Mouse (Mus musculus) CH12.LX (cell line): ENCODE measurements at regions not wholly inside any gene's neighbourhood (a gene's known extent, or its start where the extent isn't known, plus 50 kb on each side); places are given as distances from the start of the nearest gene placed in this dataset.

Experiments used
- DNase-seq: peaks from one replicate; pipeline ENCODE4 v3.0.0-alpha.2; 2013; ENCODE audit errors: extremely low read depth
- H3K27ac ChIP-seq: 2 replicates; pipeline ENCODE4 v1.5.1; 2012; ENCODE audit warnings: low read depth, mild to moderate bottlenecking, control low read depth, moderate library complexity; ENCODE audit not compliant: insufficient read depth
- H3K27me3 ChIP-seq: replicated peaks from 2 replicates; pipeline ENCODE3; 2012; ENCODE audit warnings: inconsistent platforms
- H3K36me3 ChIP-seq, 2 experiments: replicated peaks in 1 of 2; 2 replicates each; pipeline versions ENCODE3 to v1.6.1; 2012; ENCODE audit warnings: inconsistent platforms in 1 of 2, low read length in 1 of 2, mild to moderate bottlenecking in 1 of 2, mixed read lengths in 1 of 2, moderate library complexity in 1 of 2; ENCODE audit not compliant: control insufficient read depth in 1 of 2, insufficient read depth in 1 of 2
- H3K4me1 ChIP-seq, 2 experiments: 2 replicates each; pipeline ENCODE4 v1.6.1; 2012; ENCODE audit warnings: inconsistent platforms in 1 of 2, moderate library complexity in 1 of 2; ENCODE audit not compliant: insufficient read depth in 2 of 2, control insufficient read depth in 1 of 2
- H3K4me2 ChIP-seq: 2 replicates; pipeline ENCODE4 v1.6.1; 2012; ENCODE audit warnings: low read depth, mild to moderate bottlenecking, control low read depth; ENCODE audit not compliant: poor library complexity, insufficient read depth, severe bottlenecking
- H3K4me3 ChIP-seq, 3 experiments: fragments of 150-350 bp in 1 of 3; sonication (generic) in 1 of 3; replicated peaks in 1 of 3; 2 replicates each; pipeline versions ENCODE3 to v1.5.1; 2011 to 2012; ENCODE audit warnings: low read depth in 2 of 3, low read length in 2 of 3, mild to moderate bottlenecking in 2 of 3, moderate library complexity in 2 of 3, control low read depth in 1 of 3, improper control_type of control experiment in 1 of 3, inconsistent platforms in 1 of 3, mixed read lengths in 1 of 3; ENCODE audit not compliant: poor library complexity in 1 of 3
- H3K79me2 ChIP-seq: replicated peaks from 2 replicates; pipeline ENCODE4 v1.6.1; 2012; ENCODE audit warnings: mild to moderate bottlenecking, moderate library complexity; ENCODE audit not compliant: control insufficient read depth, poor library complexity, insufficient read depth, severe bottlenecking; ENCODE audit errors: extremely low read depth
- H3K9ac ChIP-seq: 2 replicates; pipeline ENCODE4 v1.6.1; 2012; ENCODE audit warnings: low read depth, mild to moderate bottlenecking, control low read depth, moderate library complexity; ENCODE audit not compliant: insufficient read depth
- H3K9me3 ChIP-seq: replicated peaks from 2 replicates; pipeline ENCODE3; 2012; ENCODE audit warnings: low read length, inconsistent platforms, mixed read lengths
- CHD2 ChIP-seq: IDR thresholded peaks from 2 replicates; pipeline ENCODE4 v1.6.1; 2011; ENCODE audit warnings: low read length, improper control_type of control experiment
- CTCF ChIP-seq, 2 experiments: IDR thresholded peaks in 1 of 2; conservative IDR thresholded peaks in 1 of 2; 2 replicates each; pipeline ENCODE4 v1.5.1; 2011 to 2012; ENCODE audit warnings: low read depth in 2 of 2, low read length in 2 of 2, improper control_type of control experiment in 1 of 2, inconsistent platforms in 1 of 2, mild to moderate bottlenecking in 1 of 2, moderate library complexity in 1 of 2
- GABPA ChIP-seq: IDR thresholded peaks from 2 replicates; pipeline ENCODE4 v1.6.1; 2012; ENCODE audit warnings: low read depth, low read length, improper control_type of control experiment, inconsistent platforms; ENCODE audit not compliant: insufficient replicate concordance
- JUN ChIP-seq: IDR thresholded peaks from 2 replicates; pipeline ENCODE4 v1.6.1; 2011; ENCODE audit warnings: low read depth, mild to moderate bottlenecking, low read length, improper control_type of control experiment, moderate library complexity; ENCODE audit not compliant: insufficient read depth
- KAT2A ChIP-seq: IDR thresholded peaks from 2 replicates; pipeline ENCODE4 v1.6.1; 2012; ENCODE audit warnings: low read length, improper control_type of control experiment, inconsistent platforms; ENCODE audit not compliant: insufficient replicate concordance
- MXI1 ChIP-seq: IDR thresholded peaks from 2 replicates; pipeline ENCODE4 v1.6.1; 2011; ENCODE audit warnings: mild to moderate bottlenecking, low read depth, low read length, improper control_type of control experiment
- NELFE ChIP-seq: IDR thresholded peaks from 2 replicates; pipeline ENCODE4 v1.6.1; 2011; ENCODE audit warnings: low read depth, low read length, improper control_type of control experiment
- RCOR1 ChIP-seq: conservative IDR thresholded peaks from 2 replicates; pipeline ENCODE4 v1.6.1; 2012; ENCODE audit warnings: low read depth, mild to moderate bottlenecking, inconsistent platforms, low read length, improper control_type of control experiment
- SIN3A ChIP-seq: IDR thresholded peaks from 2 replicates; pipeline ENCODE4 v1.6.1; 2012; ENCODE audit warnings: low read length, improper control_type of control experiment, inconsistent platforms
- TCF12 ChIP-seq: IDR thresholded peaks from 2 replicates; pipeline ENCODE4 v1.6.1; 2014; ENCODE audit warnings: low read depth, mild to moderate bottlenecking, inconsistent platforms, low read length, improper control_type of control experiment
- ZKSCAN1 ChIP-seq: IDR thresholded peaks from 2 replicates; pipeline ENCODE4 v1.6.1; 2012; ENCODE audit warnings: low read depth, inconsistent platforms, low read length, improper control_type of control experiment, borderline replicate concordance
- ZMIZ1 ChIP-seq: IDR thresholded peaks from 2 replicates; pipeline ENCODE4 v1.6.1; 2012; ENCODE audit warnings: low read depth, mild to moderate bottlenecking, inconsistent platforms, low read length, improper control_type of control experiment
- ZNF384 ChIP-seq: IDR thresholded peaks from 2 replicates; pipeline ENCODE4 v1.6.1; 2012; ENCODE audit warnings: low read depth, low read length, improper control_type of control experiment, inconsistent platforms
- dilution Hi-C: fragments of 300-500 bp; cut with MboI; formaldehyde crosslinking; loops from 2 replicates; pipeline ENCODE4 v1.14.3; 2020; ENCODE audit warnings: low sequenced_read_pairs; ENCODE audit not compliant: extremely low pct_unique_long_range_greater_than_20kb, extremely low pct_ligation_motif_present
- in situ Hi-C: fragments of 300-500 bp; cut with MboI; formaldehyde crosslinking; loops from 3 replicates; pipeline ENCODE4 v1.14.3; 2019; ENCODE audit warnings: low sequenced_read_pairs, low pct_ligation_motif_present, low pct_unique_long_range_greater_than_20kb, mixed read lengths

GRCm38 (mm10) chr15:51730805-51731412, 2153.8 kb upstream of the Gm7489 start (continued):
- TF ChIP-seq RCOR1 (no peak), TCF12 (peak; percentile 7; the same call in 1 of the 2 replicates), CTCF (conservative IDR thresholded peaks at IDR 0.05 in 1 of 2, IDR thresholded peaks at IDR 0.05 in 1 of 2; ENCODE audit: low read depth in 2 of 2, low read length in 2 of 2) (no peak), ZKSCAN1 (no peak), MXI1 (no peak), GABPA (no peak), NELFE (no peak), KAT2A (no peak), JUN (no peak), ZMIZ1 (no peak), SIN3A (no peak)

GRCm38 (mm10) chr15:51734194-51734593, 2150.5 kb upstream of the Gm7489 start:
- DNase-seq, result no peak
- dilution Hi-C loops (no loop called here), in situ Hi-C loops (no loop called here)
- Histone ChIP-seq H3K9me3 (peaks cover 4% of the 10 kb centered on the region), H3K4me1 (peaks cover 7 to 38% of the 10 kb centered on the region in 2 experiments), H3K4me3 (no peak overlapping the region), H3K27me3 (no peaks in the 10 kb centered on the region), H3K79me2 (no peaks in the 10 kb centered on the region), H3K27ac (no peak overlapping the region), H3K4me2 (no peak overlapping the region), H3K36me3 (no peaks in the 10 kb centered on the region), H3K9ac (no peak overlapping the region)
- TF ChIP-seq NELFE (no peak), ZNF384 (no peak), CHD2 (no peak)
